Mouse (Mus musculus): Measurements from ENCODE around the gene Adgrg3.

The Adgrg3 gene

GRCm38 (mm10) chr8:95017451-95017850 is at the start of gene Adgrg3:
Gene Adgrg3 (plus strand): TSS chr8:95017692.
- no peak for DNase-seq (ENCODE audit: low spot score)

GRCm38 (mm10) chr8:94973270-94973669 is 44.2 kb upstream of the Adgrg3 start:
- no peak for DNase-seq (ENCODE audit: low spot score)

- no peak for DNase-seq (ENCODE audit: low spot score)
Measured at GRCm38 (mm10) chr8:94973786-94974185, 43.7 kb upstream of the Adgrg3 start.

GRCm38 (mm10) chr8:94974467-94975165 is 42.9 kb upstream of the Adgrg3 start, which contains the start of gene Adgrg1:
Gene Adgrg1 (plus strand): TSS chr8:94974751.
- DNase-seq (ENCODE audit: low spot score) = no peak

- no peak for DNase-seq (ENCODE audit: low spot score)
Measured at GRCm38 (mm10) chr8:94976651-94977417, 40.7 kb upstream of the Adgrg3 start.

- no peak for DNase-seq (ENCODE audit: low spot score)
Measured at GRCm38 (mm10) chr8:94978131-94978530, 39.4 kb upstream of the Adgrg3 start.

GRCm38 (mm10) chr8:94978593-94979319 is 38.7 kb upstream of the Adgrg3 start:
- no peak for DNase-seq (ENCODE audit: low spot score)

DNA sequence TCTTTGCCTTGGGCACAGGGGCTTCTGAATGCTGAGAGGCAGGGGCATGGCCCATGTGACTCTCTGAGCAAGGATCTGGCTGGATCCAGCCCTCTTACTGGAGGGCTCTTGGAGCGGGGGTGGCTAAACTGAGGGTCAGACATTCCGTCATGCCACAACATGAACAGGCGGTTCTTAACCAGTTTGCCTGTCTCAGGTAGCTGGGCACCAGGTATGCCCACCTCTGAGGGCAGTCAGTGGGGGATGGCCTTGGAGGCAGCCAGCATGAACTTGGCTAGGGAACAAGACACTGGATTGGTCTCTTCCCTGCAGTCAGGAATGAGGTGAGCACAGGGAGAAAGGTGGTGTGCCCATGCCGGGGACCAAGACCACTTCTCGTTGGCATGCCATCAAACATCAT is 37.3 kb upstream of the Adgrg3 start:
- DNase-seq (ENCODE audit: low spot score) = no peak

GRCm38 (mm10) chr8:94980976-94981375 is 36.5 kb upstream of the Adgrg3 start:
- DNase-seq (ENCODE audit: low spot score) = no peak

DNA sequence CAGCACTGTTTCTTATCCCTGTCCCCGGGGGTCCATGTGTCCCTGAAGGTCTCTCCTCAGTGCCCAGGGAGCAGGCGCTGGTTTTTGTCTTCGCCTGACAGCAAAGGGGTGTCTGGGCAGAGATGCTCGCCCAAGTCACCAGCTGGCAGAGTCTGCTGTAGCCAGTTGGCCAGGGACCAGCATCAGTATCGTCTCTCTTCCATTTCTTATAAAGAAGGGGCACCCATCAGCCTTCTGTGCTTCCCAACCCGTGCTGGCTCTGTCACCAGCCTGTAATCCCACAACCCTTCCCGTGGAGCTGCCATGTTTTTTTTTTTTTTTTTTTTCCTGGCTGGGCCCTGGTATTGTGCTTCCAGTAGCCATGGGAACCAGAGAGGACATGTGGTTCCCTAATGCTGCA is 35.6 kb upstream of the Adgrg3 start:
- peak; percentile 67 for DNase-seq (ENCODE audit: low spot score)

- no peak for DNase-seq (ENCODE audit: low spot score)
Measured at GRCm38 (mm10) chr8:94983146-94983545, 34.3 kb upstream of the Adgrg3 start.

- peak; percentile 52 for DNase-seq (ENCODE audit: low spot score)
Measured at GRCm38 (mm10) chr8:94983881-94984516, 33.5 kb upstream of the Adgrg3 start.

DNA sequence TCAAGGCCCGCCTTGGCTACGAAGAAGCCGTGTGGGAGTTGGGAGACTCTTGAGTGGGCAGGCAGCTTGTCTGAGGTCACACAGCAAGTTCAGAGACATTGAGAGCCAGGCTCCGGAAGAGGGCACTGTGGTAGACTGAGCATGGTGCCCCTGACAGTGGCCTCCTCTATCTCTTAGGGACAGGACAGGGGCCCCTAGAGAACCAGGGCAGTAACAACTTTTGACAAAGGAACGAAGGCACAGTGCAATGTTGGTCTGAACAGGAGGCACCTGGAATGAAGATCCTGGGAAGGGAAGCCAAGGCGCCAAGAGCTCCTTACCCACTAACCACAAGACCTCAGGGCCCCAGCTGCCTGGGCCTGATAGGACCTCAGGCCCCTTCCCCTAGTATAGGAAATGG is 32.5 kb upstream of the Adgrg3 start:
- no peak for DNase-seq (ENCODE audit: low spot score)

DNA sequence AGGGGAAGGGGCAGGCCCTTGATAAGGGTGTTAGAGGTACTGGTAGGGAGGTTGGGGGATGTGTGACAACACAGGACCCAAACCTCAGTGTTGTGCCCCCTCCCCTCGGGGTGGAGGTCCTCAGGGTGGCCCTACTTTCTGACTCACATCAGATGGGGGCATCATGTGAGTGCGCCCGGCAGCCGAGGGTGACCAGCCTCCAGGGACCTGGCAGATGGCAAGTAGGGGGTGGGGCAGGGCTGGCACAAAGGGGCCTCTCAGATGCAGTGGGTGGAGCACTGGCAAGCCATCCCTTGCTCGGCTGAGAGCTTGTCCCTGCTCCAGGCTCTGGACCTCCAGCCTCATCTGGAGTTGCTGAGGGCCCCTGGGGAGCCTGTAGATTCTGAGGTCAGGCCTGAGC is 30.8 kb upstream of the Adgrg3 start:
- peak; percentile 45 for DNase-seq (ENCODE audit: low spot score)

DNA sequence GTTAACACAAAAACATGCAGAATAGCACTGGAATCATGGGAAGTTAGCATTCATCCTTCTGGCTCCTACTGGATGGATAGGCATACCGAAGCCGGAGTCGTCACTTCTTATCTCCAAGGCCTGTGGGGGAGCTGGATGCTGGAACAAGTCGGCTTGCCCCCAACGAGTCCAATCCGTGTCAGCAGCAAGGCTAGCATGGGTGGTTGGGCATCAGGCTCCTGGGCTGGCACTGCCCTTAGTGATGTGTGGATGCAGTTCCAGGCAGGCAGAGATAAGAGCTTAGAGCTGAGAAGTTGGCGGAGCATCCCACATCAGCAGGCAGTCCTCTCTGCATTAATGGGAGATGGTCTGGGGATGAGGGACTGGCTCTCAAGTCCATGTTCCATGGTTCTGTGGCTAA is 29.9 kb upstream of the Adgrg3 start:
- DNase-seq (ENCODE audit: low spot score) = no peak

DNA sequence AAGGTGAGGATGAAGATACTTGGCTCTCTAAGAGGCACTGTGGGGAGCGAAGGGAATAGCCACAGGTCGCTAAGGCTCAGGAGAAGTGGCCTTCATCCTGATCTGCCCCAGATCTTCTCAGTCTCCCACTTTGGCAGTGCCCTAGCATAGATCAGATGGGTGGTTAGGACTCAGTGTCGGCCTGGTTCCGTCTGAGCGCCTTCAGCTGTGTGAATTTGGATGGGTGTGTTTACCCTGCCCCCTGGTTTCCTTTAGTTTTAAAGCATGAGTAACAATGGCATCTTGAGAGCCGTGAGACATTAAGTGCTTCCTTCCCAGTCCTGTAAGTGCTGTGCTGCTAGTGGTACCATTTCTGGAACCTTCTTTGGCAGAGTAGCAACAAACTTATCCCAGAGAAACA is 28.9 kb upstream of the Adgrg3 start:
- DNase-seq (ENCODE audit: low spot score) = no peak

- no peak for DNase-seq (ENCODE audit: low spot score)
Measured at GRCm38 (mm10) chr8:94989711-94990110, 27.8 kb upstream of the Adgrg3 start.

GRCm38 (mm10) chr8:94990598-94991453 is 26.7 kb upstream of the Adgrg3 start:
- no peak for DNase-seq (ENCODE audit: low spot score)

DNA sequence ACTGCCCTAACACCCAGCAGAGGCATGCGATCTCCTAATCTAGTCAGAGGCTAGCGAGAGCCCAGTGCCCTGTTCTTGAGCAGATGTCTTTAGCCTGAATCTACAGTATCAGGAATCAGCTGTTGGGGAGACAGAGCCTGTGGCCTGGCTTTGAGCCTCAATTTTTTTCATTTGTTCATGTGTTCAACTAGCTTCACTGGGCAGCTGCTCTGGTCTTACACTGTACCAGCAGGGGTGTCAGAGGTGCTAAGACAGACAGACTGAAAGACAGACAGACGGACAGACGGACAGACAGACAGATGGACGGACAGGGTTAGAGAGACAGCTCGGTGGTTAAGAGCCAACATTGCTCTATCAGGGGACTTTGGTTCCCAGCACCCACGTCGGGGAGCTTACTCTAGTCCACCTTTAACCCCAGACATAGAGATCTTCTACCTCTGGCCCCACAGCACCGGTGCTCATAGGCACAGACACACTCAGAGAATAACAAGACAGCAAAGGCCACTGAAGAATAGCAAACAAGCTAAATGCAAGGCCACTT is 26.0 kb upstream of the Adgrg3 start:
- no peak for DNase-seq (ENCODE audit: low spot score)

- DNase-seq (ENCODE audit: low spot score) = no peak
Measured at GRCm38 (mm10) chr8:94992010-94992409, 25.5 kb upstream of the Adgrg3 start.

- no peak for DNase-seq (ENCODE audit: low spot score)
Measured at GRCm38 (mm10) chr8:94992534-94992933, 25.0 kb upstream of the Adgrg3 start.

Data from MN1 (cell line).